Mouse (Mus musculus) layer of hippocampus, adult 11-12 months (tissue): ENCODE results near the gene Krt87.

Experiments
- DNase-seq: peaks from one replicate; pipeline ENCODE4 v3.0.0; 2022; ENCODE audit warnings: low spot score

The Krt87 gene

DNA sequence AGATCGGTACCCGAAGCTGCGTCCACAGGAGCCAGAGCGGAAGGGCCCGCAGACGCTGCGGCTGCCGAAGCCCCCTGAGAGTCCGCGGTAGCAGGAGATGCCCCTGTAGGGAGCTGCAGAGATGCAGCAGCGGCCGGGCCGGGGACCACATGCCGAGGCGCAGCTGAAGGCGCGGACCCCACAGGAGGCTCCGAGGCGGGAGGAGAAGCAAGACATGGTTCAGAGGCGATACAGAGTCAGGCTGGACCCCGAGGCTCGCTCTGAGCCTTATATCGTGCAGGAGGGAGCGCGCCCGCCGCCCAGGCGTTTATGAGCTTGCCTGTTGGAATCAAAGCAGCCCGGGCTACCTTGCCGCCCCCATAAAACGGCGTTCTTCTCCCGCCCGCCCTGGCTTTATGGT, at the start of gene Krt87:
Gene Krt87, minus strand, starts transcription at position 250 of the 400 bp plus-strand sequence.
- DNase-seq = no peak

DNA sequence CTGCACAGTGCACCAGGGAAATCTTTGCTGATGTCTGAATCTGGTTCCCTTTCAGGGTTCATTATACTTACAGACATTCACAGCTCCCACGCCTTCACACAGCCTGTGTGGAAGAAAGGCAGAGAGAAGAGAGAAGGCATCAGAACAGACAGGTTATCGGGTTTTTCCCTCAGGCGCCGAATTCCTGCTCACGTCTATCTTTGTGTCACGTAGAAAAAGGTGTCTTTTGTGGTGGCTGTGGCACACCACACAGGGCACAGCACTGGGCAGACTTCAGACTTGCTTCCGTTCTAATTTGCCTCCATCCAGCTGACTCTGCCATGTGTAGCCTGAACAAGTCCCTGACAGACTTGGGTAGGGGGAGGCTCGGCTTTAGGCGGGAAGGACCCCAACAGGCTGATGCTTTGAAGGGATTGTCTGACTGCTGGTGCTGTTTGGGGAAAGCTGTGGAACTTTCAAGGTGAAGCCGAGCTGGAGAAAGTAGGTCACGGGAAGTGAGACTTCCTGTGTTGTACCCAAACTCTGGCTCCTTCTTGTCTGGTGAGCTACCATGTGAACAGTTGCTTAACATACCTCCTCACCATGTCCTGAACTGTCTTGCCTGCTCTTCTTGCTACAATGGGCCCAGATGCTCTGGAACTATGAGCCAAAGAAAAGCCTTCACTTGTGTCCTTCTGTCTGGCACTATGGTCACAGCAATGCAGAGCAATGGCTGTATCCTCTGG, 47.5 kb upstream of the Krt87 start:
- DNase-seq = no peak

DNA sequence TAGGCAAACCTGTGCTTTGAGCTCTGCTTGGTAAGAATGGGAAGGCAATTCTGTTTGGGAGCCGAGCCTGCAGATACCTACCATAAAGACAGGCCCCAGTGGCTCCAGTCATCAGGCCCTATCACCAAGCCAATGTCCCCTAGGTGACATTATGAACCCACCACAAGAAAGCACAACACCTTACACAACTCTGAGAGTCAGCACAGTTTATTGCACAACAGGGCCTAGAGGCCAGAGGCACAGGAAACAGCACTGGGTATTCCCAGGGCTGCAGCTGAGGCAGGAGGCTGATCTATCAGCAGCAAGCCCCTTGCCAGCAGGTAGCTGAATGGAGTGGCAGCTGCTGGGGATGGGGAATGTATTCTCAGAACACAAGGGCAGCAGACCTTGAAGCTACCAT, 46.3 kb upstream of the Krt87 start:
- no peak for DNase-seq

DNA sequence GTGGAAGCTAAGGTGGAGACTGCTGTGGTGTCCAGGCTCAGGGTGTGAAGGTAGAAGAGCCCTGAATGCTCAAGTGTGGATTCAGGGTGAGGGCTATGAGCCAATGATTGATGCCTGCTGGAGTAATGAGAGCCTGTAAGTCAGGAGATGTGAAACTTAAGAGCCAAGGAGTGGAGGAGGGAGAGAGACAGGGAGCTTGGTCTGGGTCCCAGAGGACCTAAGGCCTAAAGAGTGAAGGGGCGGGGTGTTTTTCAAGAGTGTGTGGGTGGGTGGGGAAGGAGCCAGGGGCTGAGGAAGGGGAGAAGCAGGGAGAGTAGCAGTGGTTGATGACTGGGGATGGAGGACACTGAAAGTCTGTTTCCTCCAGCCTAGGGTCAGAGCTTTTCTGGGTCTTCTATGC, 45.0 kb upstream of the Krt87 start:
- no peak for DNase-seq

DNA sequence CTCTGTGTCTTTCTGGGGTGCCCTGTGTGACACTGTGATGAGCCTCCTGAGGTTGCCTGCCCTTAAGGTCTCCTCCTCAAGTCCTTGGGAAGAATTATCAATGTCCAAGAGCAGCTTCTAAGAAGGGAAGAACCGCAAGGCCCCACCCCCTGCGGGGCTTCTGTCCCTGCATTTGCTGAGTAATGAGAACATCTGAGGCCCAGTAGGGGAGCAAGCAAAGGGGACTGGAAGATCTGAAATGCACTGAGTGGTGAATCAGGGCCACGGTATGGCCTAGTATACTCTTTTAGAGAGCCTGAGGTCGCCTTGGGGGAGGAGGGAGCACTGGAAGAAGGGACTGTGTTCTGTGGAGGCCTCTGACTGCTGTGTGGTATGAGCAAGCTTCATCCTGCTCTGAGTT, 43.5 kb upstream of the Krt87 start:
- no peak for DNase-seq

DNA sequence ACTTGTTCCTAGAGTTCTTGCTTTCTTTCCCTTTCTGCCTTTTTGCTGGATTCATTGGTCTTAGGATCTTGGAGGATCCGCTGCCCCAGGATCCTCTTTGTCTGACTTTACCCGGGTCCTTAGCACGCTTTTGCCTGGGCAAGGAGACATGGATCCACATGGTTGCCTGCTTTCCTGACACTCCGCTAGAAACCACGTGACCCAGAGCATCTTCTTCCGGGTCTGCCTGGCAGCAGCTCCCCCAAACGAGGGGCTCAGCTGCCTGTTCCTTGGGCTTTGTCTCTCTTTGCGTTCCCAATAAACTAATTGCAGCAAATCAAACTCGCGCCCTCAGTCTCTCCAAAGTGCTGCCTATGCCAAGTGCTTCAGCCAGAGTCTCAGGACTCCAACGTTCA, 41.1 kb upstream of the Krt87 start:
- no peak for DNase-seq

DNA sequence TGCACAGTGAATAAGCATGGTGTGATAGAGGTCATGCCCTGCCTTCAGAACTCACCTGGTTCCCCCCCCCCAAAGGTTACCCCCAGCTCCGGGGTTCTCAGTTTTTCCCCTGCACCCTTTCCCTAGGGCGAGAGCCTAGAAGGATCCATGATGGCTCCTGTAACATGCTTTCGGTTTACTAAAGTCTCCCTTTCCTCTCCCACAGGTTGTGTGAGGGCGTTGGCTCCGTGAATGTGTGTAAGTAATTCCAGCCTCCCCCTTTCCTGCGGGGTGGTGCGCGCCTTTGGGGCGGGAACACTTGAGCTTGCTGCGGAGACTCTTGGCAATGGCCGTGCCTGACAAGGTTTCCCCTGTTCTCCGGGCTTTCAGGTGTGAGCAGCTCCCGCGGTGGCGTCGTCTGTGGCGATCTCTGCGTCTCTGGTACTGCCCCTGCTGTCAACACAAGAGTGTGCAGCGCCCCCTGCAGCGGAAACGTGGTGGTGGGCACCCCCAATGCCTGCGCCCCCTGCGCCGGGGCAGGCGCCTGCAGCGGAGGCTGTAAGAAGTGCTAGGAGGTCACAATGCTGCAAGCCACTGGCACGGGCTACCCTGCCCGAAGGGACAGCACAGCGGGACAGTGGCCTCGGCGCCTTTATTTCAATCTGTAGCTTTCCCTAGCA, 40.5 kb upstream of the Krt87 start:
- DNase-seq = peak; percentile 41

DNA sequence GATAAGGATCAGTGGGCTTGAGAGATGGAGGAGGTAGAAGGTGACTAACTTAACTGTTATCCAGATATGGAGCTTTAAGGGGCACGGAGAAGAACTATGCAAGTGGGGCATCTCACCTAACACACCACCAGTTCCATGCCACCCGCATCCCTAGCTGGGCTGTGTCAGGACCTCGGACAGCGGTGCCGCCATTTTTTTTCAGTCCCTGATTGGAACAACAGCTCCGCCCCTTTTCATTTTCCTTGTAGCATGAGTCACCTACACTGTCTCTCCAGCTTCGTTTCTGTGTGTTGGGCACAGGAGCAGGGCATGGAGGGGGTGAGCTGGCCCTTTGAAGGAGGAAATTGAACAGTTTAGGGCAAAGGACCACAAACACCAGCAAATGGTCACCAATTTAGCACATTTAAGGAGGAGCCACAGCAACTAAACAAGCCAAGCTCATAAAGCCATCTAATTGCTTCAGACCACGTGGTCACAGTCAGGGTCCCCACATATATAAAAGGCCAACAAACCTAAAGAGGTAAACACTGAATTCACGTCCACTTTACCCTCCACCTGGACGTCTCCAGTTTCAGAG, 34.4 kb upstream of the Krt87 start, which contains the start of gene Krt86:
Gene Krt86, plus strand, starts transcription at position 527 of the 577 bp plus-strand sequence.
- no peak for DNase-seq

DNA sequence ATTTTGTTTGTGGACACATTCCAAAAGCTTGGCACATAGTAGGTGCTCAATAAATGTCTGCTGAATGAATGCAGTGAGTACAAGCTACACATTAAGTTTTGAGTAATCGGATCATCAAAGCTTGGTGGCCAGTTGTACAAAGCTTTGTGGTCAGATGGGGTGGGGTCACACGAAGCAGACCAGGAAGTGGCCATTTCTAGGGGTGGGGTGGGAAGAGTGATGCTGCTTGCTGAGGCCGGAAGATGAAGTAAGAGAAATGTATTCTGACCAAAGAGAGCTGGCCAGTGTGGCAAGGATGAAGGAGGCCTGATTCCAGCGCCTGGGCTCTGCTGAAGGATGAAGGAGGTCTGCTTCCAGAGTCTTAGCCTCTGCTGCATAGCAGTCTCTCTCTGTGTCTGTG, 30.5 kb upstream of the Krt87 start:
- DNase-seq = no peak

DNA sequence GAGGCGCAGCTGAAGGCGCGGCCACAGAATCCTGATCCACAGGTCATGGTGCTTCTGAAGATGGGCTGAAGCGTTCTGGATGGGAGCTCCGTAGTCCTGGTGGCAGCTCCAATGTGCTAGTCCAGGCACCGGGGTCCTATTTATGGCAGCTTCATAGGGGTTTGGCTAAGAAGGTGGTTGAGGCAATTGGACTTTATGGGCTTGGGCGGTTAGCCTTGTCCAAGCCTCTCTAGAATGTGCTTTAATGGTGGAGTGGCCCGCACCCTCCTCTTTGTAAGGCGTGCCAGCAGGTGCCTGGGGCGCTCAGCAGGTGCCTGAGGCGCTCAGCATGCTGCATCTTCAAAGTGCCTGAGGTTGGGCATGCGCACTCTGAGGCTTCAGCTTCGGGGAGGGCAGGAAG, 25.0 kb upstream of the Krt87 start, which contains the start of gene Krt81:
Gene Krt81, minus strand, starts transcription at position 101 of the 400 bp plus-strand sequence.
- no peak for DNase-seq

DNA sequence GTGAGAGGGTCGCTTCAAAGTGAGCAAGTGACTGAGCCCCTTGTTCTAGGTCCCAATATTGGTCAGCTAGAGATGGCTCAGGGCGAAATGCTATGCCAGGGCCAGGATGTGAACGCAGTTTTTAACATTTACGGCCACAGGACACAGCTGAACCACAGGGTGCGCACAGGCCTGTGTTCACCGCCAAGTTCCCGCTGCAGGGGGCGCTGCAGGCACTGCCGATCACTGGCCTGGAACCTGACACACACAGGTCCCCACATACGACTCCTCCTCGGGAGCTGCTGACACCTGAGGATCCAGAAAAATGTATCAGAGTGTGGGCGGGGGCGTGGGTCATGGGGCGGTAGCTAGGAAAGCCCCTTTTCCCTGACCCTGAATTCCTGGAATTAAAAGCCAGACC, 20.7 kb upstream of the Krt87 start:
- DNase-seq = no peak

DNA sequence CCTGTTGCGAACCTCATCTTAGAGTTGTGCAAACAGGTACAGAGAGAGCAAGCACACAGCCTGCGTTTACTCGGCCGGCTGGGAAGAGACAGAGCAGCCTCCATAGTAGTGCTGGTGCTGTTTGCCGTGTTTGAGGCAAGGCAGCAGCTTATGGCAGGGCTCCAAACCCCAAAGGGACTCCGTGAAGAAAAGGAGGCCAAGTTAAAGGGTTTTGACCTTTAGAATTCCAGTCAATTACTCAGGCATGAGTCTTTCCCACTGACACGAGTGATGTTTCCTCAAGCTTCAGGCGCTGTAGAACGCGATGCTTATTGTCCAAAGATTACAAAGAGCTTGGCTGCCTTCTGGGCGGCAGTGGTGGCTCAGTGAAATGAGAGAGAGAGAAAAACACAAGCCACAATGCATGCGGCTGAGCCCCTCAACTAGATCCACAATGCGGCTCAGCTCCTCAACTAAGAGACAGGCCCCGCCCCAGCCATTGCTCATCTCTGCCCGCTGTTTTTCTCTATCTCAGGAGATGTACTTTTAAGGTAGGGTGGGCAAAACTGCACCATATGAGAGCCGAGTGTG, 19.8 kb upstream of the Krt87 start:
- DNase-seq = no peak

DNA sequence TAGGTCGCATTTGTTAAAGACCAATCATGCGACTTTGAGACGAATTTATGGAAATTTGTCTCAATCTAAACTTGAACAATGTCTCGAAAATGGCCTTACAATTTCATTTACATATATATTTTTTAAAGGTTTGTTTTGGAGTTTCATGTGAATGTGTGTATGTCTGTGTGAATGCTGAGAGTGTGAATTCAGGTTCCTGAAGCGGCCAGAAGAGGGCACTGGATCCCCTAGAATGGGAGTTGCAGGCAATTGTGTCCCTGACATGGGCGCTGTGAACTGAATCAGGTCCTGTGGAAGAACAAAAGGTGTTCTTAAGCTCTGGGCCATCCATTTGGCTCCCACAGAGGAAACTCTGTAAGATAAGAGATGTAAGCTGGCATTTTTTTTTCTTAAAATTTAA, 17.3 kb upstream of the Krt87 start:
- no peak for DNase-seq

DNA sequence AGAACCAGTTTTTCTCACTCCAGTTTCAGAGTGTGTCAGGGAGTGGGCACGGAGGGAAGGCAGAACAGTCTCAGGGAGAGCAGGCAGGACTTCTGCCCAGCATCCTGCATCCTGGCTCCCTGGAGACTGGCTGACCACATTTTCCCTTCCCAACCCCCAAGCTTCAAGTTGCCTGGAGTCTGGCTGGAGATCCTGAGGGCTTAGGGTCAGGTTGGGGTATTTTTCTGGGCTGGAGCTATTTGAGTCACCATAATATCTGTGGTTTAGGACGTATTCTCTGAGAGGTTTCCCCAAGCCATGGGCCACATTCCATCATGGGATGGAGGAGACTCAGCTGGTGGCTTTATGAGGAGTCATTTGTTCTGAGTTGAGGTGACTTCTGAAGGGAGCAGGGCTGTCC, 16.7 kb upstream of the Krt87 start:
- DNase-seq = no peak

DNA sequence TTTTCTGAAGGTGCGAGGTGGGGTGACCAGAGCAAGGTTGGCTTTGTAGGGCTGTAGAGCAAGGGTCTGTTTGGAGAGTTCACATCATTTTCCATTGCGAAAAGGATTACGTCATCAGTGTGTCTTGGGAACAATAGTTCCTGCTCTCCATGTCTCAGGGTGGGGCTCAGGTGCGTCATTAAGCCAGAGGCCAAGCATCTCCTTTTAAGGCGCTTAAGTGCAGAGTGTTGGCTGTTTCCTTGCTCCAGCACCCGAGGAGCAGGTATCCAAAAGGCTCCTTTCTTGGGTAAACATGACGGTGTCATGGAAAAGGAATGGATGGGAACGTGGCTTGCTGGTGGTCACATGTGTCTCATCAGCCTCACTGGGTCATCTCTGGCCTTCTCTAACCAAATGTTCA, 16.2 kb upstream of the Krt87 start:
- no peak for DNase-seq

DNA sequence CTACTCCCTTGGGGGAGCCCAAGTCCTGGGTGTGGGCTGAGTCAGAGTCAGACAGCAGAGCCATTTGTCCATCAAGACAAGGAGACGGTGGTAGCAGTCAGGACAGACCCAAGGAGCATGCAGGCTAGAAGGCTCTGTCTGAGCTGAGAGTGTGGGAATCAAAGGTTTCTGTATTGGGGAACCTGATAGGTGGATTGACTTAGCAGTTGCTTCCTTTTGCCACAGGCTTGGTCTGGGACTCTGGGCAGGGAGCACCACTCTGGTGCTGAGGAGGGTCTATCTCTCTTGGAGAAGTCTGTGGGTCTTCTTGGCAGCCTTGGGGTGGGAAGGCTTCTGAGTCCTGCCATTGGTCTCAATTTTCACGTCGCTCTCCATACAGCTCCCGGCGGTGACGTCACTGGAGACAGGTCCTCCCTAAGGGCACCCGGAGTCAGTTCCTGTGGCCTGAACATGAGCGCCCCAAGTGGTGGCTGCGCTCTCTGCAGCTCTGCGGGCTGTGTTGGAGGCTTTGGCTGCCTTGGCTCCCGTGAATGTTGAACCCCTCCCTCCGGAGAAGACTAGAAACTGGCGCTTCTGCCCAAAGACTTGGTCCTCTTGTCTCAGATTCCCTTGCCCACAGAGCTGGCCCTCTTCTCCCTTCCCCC, 14.6 kb upstream of the Krt87 start:
- peak; percentile 86 for DNase-seq

DNA sequence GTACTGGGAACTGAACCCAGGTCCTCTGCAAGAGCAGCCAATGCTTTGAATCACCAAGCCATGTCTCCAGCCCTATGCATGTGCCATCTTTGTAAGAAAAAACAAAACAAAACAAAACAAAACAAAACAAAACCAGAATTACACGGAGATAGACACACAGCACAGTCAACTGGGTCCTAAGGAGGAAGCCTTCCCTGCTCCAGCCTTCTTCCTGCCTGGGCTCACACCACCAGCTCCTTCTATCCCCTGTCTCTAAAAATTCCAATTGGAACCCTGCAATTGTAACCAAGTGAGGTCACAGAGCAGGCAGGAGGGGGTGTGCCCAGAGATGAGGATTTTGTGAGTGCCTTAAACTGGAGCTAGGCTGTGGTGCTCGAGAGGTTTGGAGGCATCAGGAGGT, 8.8 kb upstream of the Krt87 start, which contains the start of gene Krt88:
Gene Krt88, plus strand, starts transcription at position 301 of the 400 bp plus-strand sequence.
- DNase-seq = no peak

DNA sequence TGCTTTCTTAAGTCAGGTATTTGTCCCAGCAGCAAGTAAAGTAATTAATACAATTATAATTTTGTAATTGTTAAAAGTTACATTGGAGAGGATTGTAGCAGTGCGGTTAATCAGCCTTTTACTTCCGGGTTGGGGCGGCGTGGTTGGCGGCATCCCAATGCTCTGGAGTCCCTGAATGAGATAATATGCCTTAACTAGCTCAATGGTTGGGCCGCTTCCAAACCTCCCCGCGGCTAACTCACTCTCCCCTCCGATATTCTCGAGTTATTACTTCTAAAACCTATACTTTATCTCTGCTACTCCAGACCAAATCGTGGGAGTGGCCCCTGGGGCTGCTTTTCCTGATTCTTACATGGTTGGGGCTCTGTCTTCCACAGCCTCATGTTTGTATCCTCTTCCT, 8.0 kb upstream of the Krt87 start:
- DNase-seq = no peak

DNA sequence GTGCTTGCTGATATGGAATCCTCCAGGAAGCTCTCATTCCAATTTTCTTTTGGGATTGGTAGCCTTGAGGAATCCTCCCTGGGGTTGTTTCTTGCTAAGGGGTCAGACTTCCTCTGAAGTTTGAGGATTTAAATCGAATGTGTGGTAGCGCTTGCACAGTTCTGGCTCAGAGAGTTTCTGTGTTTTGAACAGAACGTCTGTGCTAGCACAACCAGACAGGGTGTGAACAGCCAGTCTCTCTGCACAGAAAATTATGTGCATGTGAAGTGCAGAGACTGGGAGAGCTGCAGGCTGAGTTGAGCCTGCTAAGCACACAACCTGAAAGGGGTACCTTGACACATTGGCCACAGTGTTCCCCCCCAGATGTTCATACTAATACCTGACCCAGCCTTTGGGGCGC, 2.2 kb upstream of the Krt87 start:
- peak; percentile 29 for DNase-seq

DNA sequence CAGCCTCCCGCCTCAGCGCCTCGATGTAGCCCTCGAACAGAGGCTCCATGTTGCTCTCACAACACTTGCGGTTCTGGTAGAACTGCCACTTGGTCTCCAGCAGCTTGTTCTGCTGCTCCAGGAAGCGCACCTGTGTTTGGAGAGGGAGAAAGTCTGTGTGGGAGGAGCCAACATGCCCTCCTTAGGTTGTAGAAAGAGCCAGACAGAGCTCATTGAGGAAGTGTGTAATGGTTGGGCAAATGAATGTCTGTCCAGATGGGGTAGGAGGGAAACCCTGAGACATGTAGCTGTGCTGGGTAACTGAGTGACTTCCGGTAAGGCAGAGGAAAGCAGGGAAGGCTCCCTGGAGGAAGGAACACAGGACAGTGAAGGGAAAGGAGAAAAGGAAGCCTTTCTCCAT, 2.0 kb downstream of the Krt87 start:
- DNase-seq = no peak

DNA sequence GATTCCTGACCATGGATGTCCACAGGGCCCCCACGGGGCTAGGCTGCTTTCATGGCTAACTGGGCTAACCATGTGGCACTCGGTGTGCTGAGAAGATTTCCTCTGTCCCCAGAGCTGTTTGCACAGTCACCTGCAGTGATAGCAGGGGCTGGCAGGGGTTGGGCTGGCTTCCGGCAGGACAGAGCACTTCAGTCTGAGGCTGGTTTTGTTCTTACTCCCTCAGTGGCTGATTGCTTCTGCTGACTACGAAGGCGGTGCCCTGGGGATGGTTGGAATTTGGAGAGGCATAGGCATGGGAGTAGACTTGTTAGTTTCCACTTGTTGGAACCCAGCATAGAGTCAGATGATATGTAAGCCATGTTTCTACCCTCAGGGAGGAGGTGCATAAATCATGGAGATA, 13.7 kb downstream of the Krt87 start:
- no peak for DNase-seq

DNA sequence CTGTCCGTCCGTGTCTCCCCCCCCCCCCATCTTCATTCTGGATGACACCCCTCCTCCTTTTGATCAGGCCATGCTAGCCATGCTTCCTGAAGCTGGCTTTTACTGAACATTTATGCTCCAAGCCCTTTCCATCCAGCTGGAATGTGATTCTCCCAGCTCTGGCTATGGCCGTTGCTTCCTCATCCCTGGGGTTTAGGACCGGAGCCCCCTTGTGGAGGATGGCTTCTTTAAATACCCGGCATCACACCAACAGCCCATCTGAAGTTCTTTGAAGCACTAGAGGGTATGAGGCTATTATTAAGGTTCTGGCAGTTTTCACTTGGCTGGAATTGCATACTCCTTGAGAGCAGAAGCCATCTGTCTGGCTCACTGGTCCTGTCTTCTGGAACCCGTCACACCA, 17.7 kb downstream of the Krt87 start:
- peak; percentile 23 for DNase-seq

DNA sequence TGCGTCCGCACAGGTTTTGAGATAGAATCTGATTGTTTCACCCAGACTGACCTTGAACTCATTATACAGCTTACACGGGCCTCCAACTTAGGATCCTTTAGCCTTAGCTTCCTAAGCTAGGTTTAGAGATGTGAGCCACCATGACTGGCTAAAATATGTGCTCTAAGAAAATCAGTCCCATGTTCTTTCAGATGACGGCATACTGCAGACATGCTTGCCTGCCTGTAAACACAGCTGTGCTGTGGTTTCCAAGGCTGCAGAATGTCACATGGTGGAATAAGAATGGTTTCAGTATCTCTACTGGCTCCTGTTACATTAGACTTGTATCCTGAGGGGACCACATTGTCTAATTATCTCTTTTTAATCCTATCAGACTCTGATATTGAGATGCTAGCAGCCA, 19.7 kb downstream of the Krt87 start:
- peak; percentile 13 for DNase-seq
